Mouse (Mus musculus) spleen, adult 2 months (tissue): Measurements from ENCODE around the gene Gm20388. TPM values are rescaled to one million over a fixed set of nuclear protein-coding genes. Genes with fewer than 3 reads are reported as not detected.

Experiments
- DNase-seq, 2 experiments: peaks; one replicate each; pipeline versions ENCODE4 v3.0.0 to v3.0.0-alpha.2; 2012 to 2021; ENCODE audit warnings: low spot score in 2 of 2, low read depth in 1 of 2
- H3K27ac ChIP-seq: fragments of 200-500 bp; 2 replicates; pipeline ENCODE4 v1.5.1; 2012; ENCODE audit warnings: low read length, inconsistent platforms; ENCODE audit not compliant: insufficient read depth
- H3K27me3 ChIP-seq: fragments of 200-500 bp; 2 replicates; pipeline ENCODE4 v1.6.1; 2012; ENCODE audit warnings: mild to moderate bottlenecking, moderate library complexity, low read length, inconsistent platforms; ENCODE audit not compliant: control insufficient read depth, insufficient read depth
- H3K36me3 ChIP-seq: fragments of 200-500 bp; 2 replicates; pipeline ENCODE4 v1.6.1; 2012; ENCODE audit warnings: mild to moderate bottlenecking, low read length, inconsistent platforms; ENCODE audit not compliant: control insufficient read depth, insufficient read depth
- H3K4me1 ChIP-seq: fragments of 200-500 bp; 2 replicates; pipeline ENCODE4 v1.6.1; 2011; ENCODE audit warnings: inconsistent platforms; ENCODE audit not compliant: control insufficient read depth, insufficient read depth, insufficient read length
- H3K4me3 ChIP-seq: fragments of 200-500 bp; 2 replicates; pipeline ENCODE4 v1.5.1; 2011; ENCODE audit warnings: mild to moderate bottlenecking, inconsistent platforms; ENCODE audit not compliant: insufficient read depth, insufficient read length; ENCODE audit errors: extremely low read depth
- CTCF ChIP-seq: fragments of 200-500 bp; IDR thresholded peaks from 2 replicates; pipeline ENCODE4 v1.5.1; 2011; ENCODE audit warnings: mild to moderate bottlenecking, inconsistent platforms; ENCODE audit not compliant: insufficient read depth, insufficient read length, insufficient replicate concordance; ENCODE audit errors: extremely low read depth
- POLR2A ChIP-seq: fragments of 200-500 bp; IDR thresholded peaks from 2 replicates; pipeline ENCODE4 v1.6.1; 2011; ENCODE audit warnings: low read depth, low read length, inconsistent platforms
- WGBS: fragments of 180-500 bp; shearing (Covaris S2); methylation state at CpG from one replicate; pipeline ENCODE4 v1.1.7; 2018; 5-methylcytosine and 5-hydroxymethylcytosine counted together
- polyA plus RNA-seq: library from polyadenylated mRNA; depleted of rRNA; stranded (reverse); fragments of >200 nt; gene quantifications from 2 replicates; pipeline ENCODE4 v1.2.3, GENCODE M21; 2012

Gm20388 gene
- polyA plus RNA-seq, 1 experiment, result 26.1 TPM

GRCm38 (mm10) chr8:123717516-123718490 is 3807.2 kb downstream of the Gm20388 start:
- no peak for TF ChIP-seq CTCF
- no peak for TF ChIP-seq POLR2A
- no peak overlapping the region for H3K27ac ChIP-seq
- H3K27me3 ChIP-seq, result no peaks in the 10 kb centered on the region
- H3K4me3 ChIP-seq, result no peak overlapping the region
- WGBS, result 88% methylated on average over 15 of the region's 15 CpGs
- H3K4me1 ChIP-seq, result no peaks in the 10 kb centered on the region
- no peaks in the 10 kb centered on the region for H3K36me3 ChIP-seq
- DNase-seq, result no peak

GRCm38 (mm10) chr8:123718752-123719151 is 3808.1 kb downstream of the Gm20388 start:
- Histone ChIP-seq H3K27me3 (no peaks in the 10 kb centered on the region), H3K27ac (no peak overlapping the region), H3K4me1 (no peaks in the 10 kb centered on the region), H3K36me3 (no peaks in the 10 kb centered on the region), H3K4me3 (no peak overlapping the region)
- no peak for TF ChIP-seq POLR2A
- no peak for TF ChIP-seq CTCF
- 96% methylated on average over 2 of the region's 2 CpGs for WGBS
- no peak for DNase-seq

- 35% methylated on average over 6 of the region's 6 CpGs for WGBS
- no peaks in the 10 kb centered on the region for H3K36me3 ChIP-seq
- H3K4me1 ChIP-seq, result no peaks in the 10 kb centered on the region
- no peak for DNase-seq
- no peaks in the 10 kb centered on the region for H3K27me3 ChIP-seq
- H3K4me3 ChIP-seq, result no peak overlapping the region
- no peak overlapping the region for H3K27ac ChIP-seq
- TF ChIP-seq CTCF (no peak), POLR2A (no peak)
These were observed 3808.6 kb downstream of the Gm20388 start for GRCm38 (mm10) chr8:123719280-123719679.

GRCm38 (mm10) chr8:123719811-123720210 is 3809.2 kb downstream of the Gm20388 start:
- TF ChIP-seq POLR2A (no peak), CTCF (no peak)
- 54% methylated on average over 5 of the region's 5 CpGs for WGBS
- Histone ChIP-seq H3K4me1 (no peaks in the 10 kb centered on the region), H3K36me3 (no peaks in the 10 kb centered on the region), H3K4me3 (no peak overlapping the region), H3K27me3 (no peaks in the 10 kb centered on the region), H3K27ac (no peak overlapping the region)
- DNase-seq, result no peak

GRCm38 (mm10) chr8:123720471-123721001 is 3809.9 kb downstream of the Gm20388 start:
- WGBS, result 32% methylated on average over 12 of the region's 12 CpGs
- H3K36me3 ChIP-seq, result no peaks in the 10 kb centered on the region
- H3K27me3 ChIP-seq, result no peaks in the 10 kb centered on the region
- no peak overlapping the region for H3K27ac ChIP-seq
- no peaks in the 10 kb centered on the region for H3K4me1 ChIP-seq
- H3K4me3 ChIP-seq, result no peak overlapping the region
- DNase-seq, result no peak
- TF ChIP-seq CTCF, result no peak
- no peak for TF ChIP-seq POLR2A

- Histone ChIP-seq H3K27ac (no peak overlapping the region), H3K4me3 (no peak overlapping the region), H3K4me1 (no peaks in the 10 kb centered on the region), H3K27me3 (no peaks in the 10 kb centered on the region), H3K36me3 (no peaks in the 10 kb centered on the region)
- no peak for DNase-seq
- TF ChIP-seq CTCF, result no peak
- no peak for TF ChIP-seq POLR2A
- WGBS, result 94% methylated on average over 5 of the region's 5 CpGs
These were observed 3811.6 kb downstream of the Gm20388 start for GRCm38 (mm10) chr8:123722245-123722644.

GRCm38 (mm10) chr8:123724752-123725151 is 3814.1 kb downstream of the Gm20388 start:
- 91% methylated on average over 10 of the region's 10 CpGs for WGBS
- Histone ChIP-seq H3K36me3 (no peaks in the 10 kb centered on the region), H3K4me1 (no peaks in the 10 kb centered on the region), H3K27me3 (no peaks in the 10 kb centered on the region), H3K27ac (no peak overlapping the region), H3K4me3 (no peak overlapping the region)
- DNase-seq, result no peak
- TF ChIP-seq POLR2A (no peak), CTCF (no peak)
